Mouse (Mus musculus) right cerebral cortex, postnatal 14 days (tissue): Measurements from ENCODE around the gene Kmt2d.

Source experiments
- DNase-seq: peaks from one replicate; pipeline ENCODE4 v3.0.0; 2022

The Kmt2d gene

DNA sequence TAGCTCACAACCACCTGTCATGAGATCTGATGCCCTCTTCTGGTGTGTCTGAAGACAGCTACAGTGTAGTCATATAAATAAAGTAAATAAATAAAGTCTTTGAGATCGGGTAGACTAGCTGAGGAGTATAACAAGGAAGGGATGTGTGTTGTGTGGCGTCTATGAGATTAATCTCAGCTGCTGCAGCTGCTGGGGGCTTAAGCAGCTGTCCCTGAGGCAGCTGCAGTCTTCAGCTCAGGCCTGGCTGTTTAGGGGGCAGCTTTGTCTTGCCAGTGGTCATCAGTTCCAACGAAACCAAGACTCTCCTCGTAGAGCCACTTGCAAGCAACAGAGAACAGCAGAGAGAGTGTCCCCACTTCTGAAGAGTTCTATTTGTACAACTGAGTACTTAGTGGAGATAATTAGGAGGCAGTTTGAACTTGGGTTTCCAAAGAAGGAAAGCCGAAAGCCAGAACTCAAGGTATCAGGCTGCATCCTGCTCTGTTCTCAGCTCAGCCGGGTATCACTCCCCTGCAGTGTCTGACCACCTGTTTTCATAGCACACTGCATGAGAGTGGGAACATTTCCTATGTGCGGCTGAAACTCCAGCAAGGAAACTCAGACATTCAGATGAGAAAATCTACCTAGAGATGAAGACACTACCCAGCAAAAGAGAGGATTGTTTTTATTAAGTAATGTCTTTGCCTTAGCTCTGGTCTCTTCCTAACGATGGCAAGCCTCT lies 15.8 kb upstream of the Kmt2d start:
- DNase-seq: no peak

DNA sequence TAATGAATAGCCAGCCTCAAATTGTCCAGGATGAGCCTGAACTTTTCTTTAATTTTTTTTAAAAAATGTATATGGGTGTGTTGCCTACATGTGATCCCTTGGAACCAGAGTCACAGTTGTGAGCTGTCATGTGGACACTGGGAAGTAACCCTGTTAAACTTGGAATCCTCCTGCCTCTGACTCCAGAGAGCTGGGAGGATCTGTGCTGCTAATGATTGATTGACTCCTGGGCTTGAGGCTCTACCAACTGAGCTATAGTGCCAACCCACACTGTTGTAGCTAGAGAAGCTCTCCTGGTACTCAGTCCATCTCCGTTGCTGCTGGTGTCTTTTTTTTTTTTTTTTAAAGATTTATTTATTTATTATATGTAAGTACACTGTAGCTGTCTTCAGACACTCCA lies 13.1 kb upstream of the Kmt2d start:
- no peak for DNase-seq

DNA sequence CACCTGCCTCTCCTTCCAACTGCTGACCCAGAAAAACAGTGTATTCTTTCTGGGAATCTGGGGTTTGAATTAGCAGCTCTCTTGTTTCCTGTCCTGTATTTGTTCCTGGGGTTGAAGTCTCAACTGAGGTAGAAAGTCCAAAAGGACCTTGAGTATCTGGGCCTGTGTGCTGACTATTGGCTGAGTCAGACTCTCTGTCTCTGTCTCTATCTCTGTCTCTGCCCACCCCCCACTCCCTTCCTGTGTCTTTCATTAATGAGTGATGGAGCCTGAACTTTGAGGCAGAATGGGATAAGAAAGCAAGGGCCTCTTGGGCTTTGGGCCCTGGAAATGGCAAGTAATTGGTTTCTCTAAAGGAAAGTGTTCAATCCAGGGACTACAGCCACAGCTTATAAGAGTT lies 12.7 kb upstream of the Kmt2d start:
- no peak for DNase-seq

DNA sequence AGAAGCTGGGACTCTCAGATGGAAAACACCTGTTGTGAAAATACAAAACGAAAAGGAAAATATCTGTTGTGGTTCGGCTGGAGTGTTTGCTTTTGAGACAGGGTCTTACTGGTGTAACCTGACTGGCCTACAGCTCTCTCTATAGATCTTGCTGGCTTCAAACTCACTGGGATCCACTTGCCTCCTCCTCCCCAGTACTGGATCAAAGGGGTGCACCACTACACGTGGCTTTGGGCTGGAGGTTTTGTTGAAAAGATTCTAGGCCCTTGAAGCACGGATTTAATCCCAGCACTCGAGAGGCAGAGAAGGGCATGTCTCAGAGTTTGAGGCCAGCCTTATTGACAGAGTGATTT lies 10.6 kb upstream of the Kmt2d start:
- no peak for DNase-seq

- DNase-seq: peak; percentile 86
These were observed 10.1 kb upstream of the Kmt2d start for GRCm38 (mm10) chr15:98880978-98881655.

DNA sequence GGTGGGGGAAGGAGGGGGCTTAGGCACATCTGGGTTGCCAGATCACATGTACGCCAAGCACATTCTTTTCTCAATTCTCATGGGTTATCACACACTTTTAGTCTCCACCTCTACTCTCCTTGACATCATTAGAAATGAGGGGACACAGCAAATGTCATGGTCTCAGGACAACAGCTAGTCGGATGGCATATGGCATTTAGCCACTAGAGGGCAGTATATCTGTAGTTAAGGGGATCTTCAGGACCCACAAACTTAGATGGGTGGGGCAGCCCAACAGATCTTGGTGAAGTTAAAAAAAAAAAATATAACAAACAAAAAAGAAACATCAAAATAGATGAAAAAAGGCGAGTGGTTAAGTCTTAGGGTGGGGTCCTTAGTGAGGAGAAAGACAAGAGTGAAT lies 6.3 kb upstream of the Kmt2d start:
- peak; percentile 52 for DNase-seq

GRCm38 (mm10) chr15:98871916-98872888 lies 1.2 kb upstream of the Kmt2d start:
- peak; percentile 94 for DNase-seq

DNA sequence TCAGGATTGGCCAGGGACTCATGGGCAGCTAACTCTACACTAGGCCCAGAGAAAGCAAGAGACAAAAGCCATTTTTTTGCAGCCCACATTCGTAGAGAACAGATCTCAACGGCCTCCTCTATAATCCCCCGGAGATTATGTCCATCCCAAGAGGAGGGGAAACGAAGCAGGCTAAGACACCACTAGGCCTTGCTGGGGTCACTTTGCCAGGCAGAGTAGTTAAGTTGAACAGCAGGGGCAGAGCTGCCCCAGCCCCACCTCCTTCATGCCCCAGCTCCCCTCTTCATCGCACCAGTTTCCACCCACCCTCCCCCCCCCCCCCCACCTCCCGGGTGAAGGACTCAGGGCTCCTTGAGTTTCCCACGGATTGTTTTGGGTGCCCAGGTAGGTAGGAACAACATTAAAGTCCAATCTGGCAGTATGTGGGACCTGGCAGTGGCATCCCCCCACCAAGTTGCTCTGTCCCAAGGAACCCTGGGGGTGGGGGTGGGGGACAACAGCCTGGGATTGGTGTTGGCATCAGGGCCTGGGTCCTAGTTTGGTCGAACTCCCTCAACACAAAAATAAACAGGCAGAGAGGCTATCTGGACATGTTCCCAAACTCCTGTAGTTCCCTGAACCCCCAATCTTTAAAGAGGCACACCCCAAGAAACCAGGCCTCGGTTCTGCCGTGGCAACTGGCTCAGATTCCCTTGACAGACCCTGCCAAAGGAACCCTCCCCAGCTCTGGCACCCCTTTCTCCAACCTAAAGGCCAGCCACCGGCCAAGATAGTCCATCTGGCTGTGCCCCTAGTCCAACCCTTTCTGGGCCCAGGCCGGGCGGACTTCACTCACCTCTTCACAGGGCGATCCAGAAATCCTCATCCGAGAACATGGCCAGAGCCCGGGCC lies 580 bp downstream of the Kmt2d start:
- DNase-seq: no peak

DNA sequence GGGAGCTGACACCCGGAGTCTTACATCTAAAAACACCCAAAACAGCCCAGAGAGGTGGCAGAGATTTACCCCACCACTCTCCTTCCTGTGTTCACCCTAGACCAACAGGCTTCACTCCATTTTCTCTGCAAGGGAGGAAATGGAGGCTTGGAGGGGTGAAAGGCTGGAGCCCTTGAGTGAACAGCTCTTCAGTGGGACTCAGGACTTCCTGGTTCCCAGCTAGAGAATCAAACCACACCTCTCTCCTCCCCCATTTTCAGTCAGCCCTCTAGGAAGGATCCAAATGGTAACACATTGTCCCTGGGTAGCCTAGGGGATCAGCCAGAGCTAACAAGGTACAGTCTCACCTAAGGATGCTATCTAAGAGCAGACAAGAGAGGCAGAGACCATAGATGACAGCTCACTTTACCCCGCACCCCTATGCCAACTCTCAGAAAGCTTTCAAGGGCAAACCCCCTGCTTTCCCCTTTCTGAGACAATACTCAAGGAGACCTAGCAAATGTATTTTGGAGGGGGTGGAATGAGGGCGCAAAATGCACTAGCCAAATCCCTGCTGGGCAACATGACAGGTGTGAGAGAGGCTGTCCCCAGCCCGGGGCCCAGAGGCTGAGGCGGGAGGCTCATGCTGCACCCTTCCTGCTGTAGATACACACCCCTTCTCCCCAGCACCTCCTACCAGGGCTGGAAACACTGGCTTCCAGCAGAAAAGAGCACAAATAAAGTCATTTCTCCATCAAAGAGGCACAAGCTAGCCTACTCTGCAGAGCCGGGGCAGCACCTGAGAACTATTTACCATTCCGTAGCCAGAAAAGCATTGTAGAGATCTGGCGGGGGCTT lies 1.4 kb downstream of the Kmt2d start:
- DNase-seq: no peak

- DNase-seq: no peak
These were observed 2.5 kb downstream of the Kmt2d start for GRCm38 (mm10) chr15:98868346-98869063.

GRCm38 (mm10) chr15:98867321-98867720 lies 3.7 kb downstream of the Kmt2d start:
- DNase-seq: no peak

GRCm38 (mm10) chr15:98866501-98866900 lies 4.5 kb downstream of the Kmt2d start:
- no peak for DNase-seq

GRCm38 (mm10) chr15:98865771-98866170 lies 5.2 kb downstream of the Kmt2d start:
- DNase-seq: no peak

DNA sequence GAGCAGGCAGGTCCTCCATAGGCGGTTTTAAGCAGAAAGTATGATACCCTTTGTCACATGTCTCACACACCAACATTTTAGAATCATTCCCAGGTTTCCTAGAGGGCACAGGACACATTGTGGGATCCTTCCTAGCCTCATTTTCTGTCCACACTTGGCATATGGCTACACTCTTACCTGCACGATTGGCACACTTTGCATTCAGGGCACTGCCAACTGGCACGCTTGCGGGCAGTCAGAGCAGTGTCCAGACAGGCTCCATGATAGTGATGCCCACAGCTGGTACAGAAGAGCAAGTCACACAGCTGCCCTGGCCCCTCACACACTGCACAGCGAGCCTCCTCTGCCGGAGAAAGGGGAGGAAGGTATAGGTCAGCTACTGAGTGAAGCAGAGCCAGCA lies 6.1 kb downstream of the Kmt2d start:
- DNase-seq: no peak

DNA sequence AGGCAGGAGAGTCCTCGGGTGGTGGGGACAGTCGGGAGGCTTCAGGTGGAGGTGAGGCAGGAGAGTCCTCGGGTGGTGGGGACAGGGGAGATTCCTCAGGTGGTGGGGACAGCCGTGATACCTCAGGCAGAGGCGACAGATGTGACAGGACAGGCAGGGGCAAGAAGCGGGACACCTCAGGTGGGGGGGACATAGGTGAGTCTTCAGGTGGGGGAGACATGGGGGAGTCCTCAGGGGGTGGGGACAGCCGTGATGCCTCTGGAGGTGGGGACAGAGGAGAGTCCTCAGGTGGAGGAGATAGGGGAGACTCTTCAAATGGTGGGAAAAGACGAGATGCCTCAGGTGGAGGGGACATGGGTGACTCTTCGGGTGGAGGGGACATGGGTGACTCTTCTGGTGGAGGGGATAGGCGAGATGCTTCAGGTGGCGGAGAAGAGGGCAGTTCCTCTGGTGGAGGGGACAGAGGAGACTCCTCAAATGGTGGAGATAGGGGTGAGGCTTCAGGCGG lies 7.5 kb downstream of the Kmt2d start:
- DNase-seq: no peak

- no peak for DNase-seq
These were observed 9.1 kb downstream of the Kmt2d start for GRCm38 (mm10) chr15:98861701-98862410.

DNA sequence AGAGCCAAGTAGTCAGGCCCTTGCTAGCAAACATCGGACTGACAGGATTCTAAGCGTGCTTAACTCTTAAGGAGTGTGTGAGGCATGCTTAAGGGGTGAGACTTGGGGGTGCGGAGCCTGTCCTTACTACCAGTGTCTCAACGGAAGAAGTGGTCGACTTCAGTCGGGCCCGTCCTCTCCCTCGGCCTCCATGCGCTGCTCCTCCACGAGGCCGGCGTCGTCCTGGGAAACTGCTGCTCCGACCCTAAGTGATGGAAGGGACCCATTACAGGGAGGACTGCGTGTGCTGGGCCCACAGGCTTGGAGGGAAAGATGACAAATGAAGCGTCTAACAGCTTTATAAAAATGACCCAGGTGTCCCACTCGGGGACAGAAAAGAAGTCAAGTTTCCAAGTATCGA lies 10.1 kb downstream of the Kmt2d start:
- DNase-seq: no peak

DNA sequence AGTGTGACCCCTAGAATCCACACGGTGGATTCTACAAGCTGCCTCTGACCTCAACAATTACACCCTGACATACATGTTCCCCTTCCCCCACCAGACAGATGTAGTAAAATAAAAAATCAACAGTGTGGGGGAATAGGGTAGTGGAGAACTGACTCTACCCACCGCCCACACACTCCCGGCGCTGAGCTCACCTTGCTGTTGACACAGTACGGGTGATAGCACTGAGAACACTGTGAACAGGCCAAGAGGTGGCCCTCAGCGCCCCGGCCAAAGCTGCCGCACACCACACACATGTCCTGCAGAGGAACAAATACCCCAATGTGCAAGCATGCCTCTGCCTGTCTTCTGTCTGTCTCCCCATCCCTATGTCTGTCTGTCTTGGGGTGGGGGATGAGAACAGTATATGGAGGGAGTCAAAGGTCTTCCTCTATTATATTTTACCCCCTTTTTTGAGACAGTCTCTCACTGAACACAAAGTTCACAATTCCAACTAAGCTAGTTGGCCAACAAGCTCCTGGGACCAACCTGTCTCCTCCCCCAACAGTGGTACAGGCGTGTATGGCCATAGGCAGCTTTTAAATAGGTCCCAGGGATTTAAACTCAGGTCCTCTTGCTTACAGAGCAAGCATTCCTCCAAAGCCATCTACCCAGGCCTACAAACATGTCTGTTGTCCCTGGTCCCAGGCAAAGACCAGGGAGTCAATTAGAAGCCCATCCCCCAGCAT lies 11.5 kb downstream of the Kmt2d start:
- no peak for DNase-seq

GRCm38 (mm10) chr15:98854214-98854613 lies 16.8 kb downstream of the Kmt2d start:
- no peak for DNase-seq
